10 mouse cellular contexts compared by ENCODE assay signal in genomic region chr5:14253328-14253727, GRCm38 (mm10).
DNase-seq lines count a peak whose midpoint lies in the region; ATAC-seq and TF ChIP-seq lines count a peak whose summit lies in the region.
"Had no signal": no experiment of that assay in that cellular context is flagged by ENCODE, and none has a peak within 500 bp of the region (broad histone marks: within the 10 kb centered on the region; RNA-seq: fewer than 3 reads in every experiment).

No protein-coding gene starts in this region.

- TF ChIP-seq CTCF in cerebellum, adult 2 months (IDR thresholded peaks at IDR 0.05; ENCODE audit: borderline replicate concordance, insufficient read depth, low read depth, low read length) = peak; percentile 36; the same call in 1 of the 2 replicates

- H3K4me2 ChIP-seq in kidney, embryonic 15.5 days = no peak overlapping the region
- H3K4me2 ChIP-seq: embryonic facial prominence, embryonic 12.5 days; limb, embryonic 15.5 days had no signal

- 72% methylated on average over 1 of the region's 1 CpGs for WGBS in cerebellum, adult 2 months
- WGBS in kidney, embryonic 15.5 days = 82% methylated on average over 1 of the region's 1 CpGs

- H3K27ac ChIP-seq in cerebellum, adult 2 months (ENCODE audit: insufficient read depth, low read length) = no peak overlapping the region
- H3K27ac ChIP-seq in kidney, embryonic 15.5 days = no peak overlapping the region
- H3K27ac ChIP-seq: embryonic facial prominence, embryonic 12.5 days; limb, embryonic 15.5 days had no signal

- H3K9ac ChIP-seq in kidney, embryonic 15.5 days = no peak overlapping the region
- H3K9ac ChIP-seq: embryonic facial prominence, embryonic 12.5 days; limb, embryonic 15.5 days had no signal

- TF ChIP-seq POLR2A in cerebellum, adult 2 months (IDR thresholded peaks at IDR 0.05; ENCODE audit: borderline replicate concordance, insufficient read depth, low read length) = no peak

- H3K4me3 ChIP-seq in cerebellum, adult 2 months (replicated peaks; ENCODE audit: insufficient read depth, low read depth, low read length) = no peak overlapping the region
- H3K4me3 ChIP-seq in kidney, embryonic 15.5 days (replicated peaks) = no peak overlapping the region
- H3K4me3 ChIP-seq: embryonic facial prominence, embryonic 12.5 days; limb, embryonic 15.5 days had no signal

- no peak for DNase-seq in cerebellum, adult 2 months
- DNase-seq in cerebellum, adult 11 months = no peak
- DNase-seq in kidney, postnatal 10 days = peak; percentile 14
- peak; percentile 40 for DNase-seq in 416B (ENCODE audit: low read depth)
- DNase-seq in embryo, embryonic 10.5 days (ENCODE audit: low spot score) = peak; percentile 72
- no peak for DNase-seq in natural killer cell, adult 2 months (ENCODE audit: low spot score in 2 of 2)

- H3K36me3 ChIP-seq in kidney, embryonic 15.5 days = no peaks in the 10 kb centered on the region
- H3K36me3 ChIP-seq: embryonic facial prominence, embryonic 12.5 days; limb, embryonic 15.5 days had no signal

- H3K9me3 ChIP-seq in kidney, embryonic 15.5 days (replicated peaks) = no peaks in the 10 kb centered on the region
- H3K9me3 ChIP-seq: embryonic facial prominence, embryonic 12.5 days; limb, embryonic 15.5 days had no signal

- no peaks in the 10 kb centered on the region for H3K4me1 ChIP-seq in cerebellum, adult 2 months (ENCODE audit: control insufficient read depth, insufficient read depth, low read length)
- no peaks in the 10 kb centered on the region for H3K4me1 ChIP-seq in kidney, embryonic 15.5 days
- H3K4me1 ChIP-seq: embryonic facial prominence, embryonic 12.5 days; limb, embryonic 15.5 days had no signal

- no peak for ATAC-seq in kidney, embryonic 15.5 days (replicated peaks; ENCODE audit: low FRiP score)
- ATAC-seq in erythroid progenitor cell, adult 5-6 weeks (replicated peaks; ENCODE audit: low FRiP score, poor library complexity, severe bottlenecking) = no peak

- no peaks in the 10 kb centered on the region for H3K27me3 ChIP-seq in cerebellum, adult 2 months (ENCODE audit: control insufficient read depth, insufficient read depth, low read length)
- H3K27me3 ChIP-seq in kidney, embryonic 15.5 days = no peaks in the 10 kb centered on the region
- H3K27me3 ChIP-seq: embryonic facial prominence, embryonic 12.5 days; limb, embryonic 15.5 days had no signal

Comparison
In these comparisons a context has a peak if more than half of its experiments do, and no peak if none do; other contexts are left out.
1. DNase-seq: peak in kidney, postnatal 10 days (single experiment), 416B (single experiment) and embryo, embryonic 10.5 days (single experiment); none in cerebellum, adult 2 months (0 of 2), cerebellum, adult 11 months (single experiment) and natural killer cell, adult 2 months (0 of 2).